Mouse (Mus musculus) cortical plate, adult 2 months (tissue): ENCODE data around the gene Ptger3.

Source experiments
- CTCF ChIP-seq: fragments of 200-500 bp; IDR thresholded peaks from 2 replicates; pipeline ENCODE4 v1.5.1; 2011; ENCODE audit warnings: mild to moderate bottlenecking, control low read depth, low read length; ENCODE audit not compliant: insufficient read depth; ENCODE audit errors: extremely low read depth
- POLR2A ChIP-seq: fragments of 200-500 bp; IDR thresholded peaks from 2 replicates; pipeline ENCODE4 v1.6.1; 2011; ENCODE audit warnings: mild to moderate bottlenecking, low read length, control low read depth; ENCODE audit not compliant: insufficient read depth; ENCODE audit errors: extremely low read depth

GRCm38 (mm10) chr3:157581755-157582154, 15.1 kb downstream of the Ptger3 start:
- TF ChIP-seq POLR2A (no peak), CTCF (no peak)
